Mouse (Mus musculus): ENCODE data around the gene Gm5475. TPM values are rescaled to one million over a fixed set of nuclear protein-coding genes. Genes with fewer than 3 reads are reported as not detected.

The Gm5475 gene
- polyA plus RNA-seq (2015; fragmentation: Nextera tagmentation; extraction: Ambion mirVana) = 0.11 and 0.28 TPM in 2 replicates

GRCm38 (mm10) chr15:100421758-100422197 is at the start of gene Gm5475:
TSS of gene Gm5475 (plus strand) at chr15:100422147.

GRCm38 (mm10) chr15:100424396-100425122 is 2.6 kb downstream of the Gm5475 start, which contains the start of gene Slc11a2:
TSS of gene Slc11a2 (minus strand) at chr15:100425072.

GRCm38 (mm10) chr15:100468295-100469188 is 46.6 kb downstream of the Gm5475 start, which contains the start of gene Letmd1:
TSS of gene Letmd1 (plus strand) at chr15:100469023.

Other genes starting within 250 kb of the Gm5475 start
- gene Atf1, start 194.3 kb upstream of the Gm5475 start, polyA plus RNA-seq (2015; fragmentation: Nextera tagmentation; extraction: Ambion mirVana) = 27.7 and 47.7 TPM in 2 replicates
- not detected in 2 replicates for gene Tmprss12, start 141.3 kb upstream of the Gm5475 start, polyA plus RNA-seq (2015; fragmentation: Nextera tagmentation; extraction: Ambion mirVana)
- gene Mettl7a1, start 118.0 kb upstream of the Gm5475 start, polyA plus RNA-seq (2015; fragmentation: Nextera tagmentation; extraction: Ambion mirVana) = 11.7 and 12.6 TPM in 2 replicates
- gene Mettl7a3, start 87.2 kb upstream of the Gm5475 start, polyA plus RNA-seq (2015; fragmentation: Nextera tagmentation; extraction: Ambion mirVana) = 0.29 and 0.30 TPM in 2 replicates
- 2.6 and 10.2 TPM in 2 replicates for gene Methig1, start 69.0 kb upstream of the Gm5475 start, polyA plus RNA-seq (2015; fragmentation: Nextera tagmentation; extraction: Ambion mirVana)
- gene Mettl7a2, start 68.9 kb upstream of the Gm5475 start, polyA plus RNA-seq (2015; fragmentation: Nextera tagmentation; extraction: Ambion mirVana) = not detected in 2 replicates
- gene Higd1c, start 57.6 kb upstream of the Gm5475 start, polyA plus RNA-seq (2015; fragmentation: Nextera tagmentation; extraction: Ambion mirVana) = 2.4 and 11.4 TPM in 2 replicates
- 10.7 and 27.5 TPM in 2 replicates for gene Slc11a2, start 2.9 kb downstream of the Gm5475 start, polyA plus RNA-seq (2015; fragmentation: Nextera tagmentation; extraction: Ambion mirVana)
- gene Letmd1, start 46.9 kb downstream of the Gm5475 start, polyA plus RNA-seq (2015; fragmentation: Nextera tagmentation; extraction: Ambion mirVana) = 20.8 and 30.3 TPM in 2 replicates
- gene Csrnp2, start 73.3 kb downstream of the Gm5475 start, polyA plus RNA-seq (2015; fragmentation: Nextera tagmentation; extraction: Ambion mirVana) = 6.5 and 7.3 TPM in 2 replicates
- 12.6 and 17.6 TPM in 2 replicates for gene Tfcp2, start 129.9 kb downstream of the Gm5475 start, polyA plus RNA-seq (2015; fragmentation: Nextera tagmentation; extraction: Ambion mirVana)
- gene Pou6f1, start 177.8 kb downstream of the Gm5475 start, polyA plus RNA-seq (2015; fragmentation: Nextera tagmentation; extraction: Ambion mirVana) = 4.7 and 5.1 TPM in 2 replicates
- gene Dazap2, start 193.2 kb downstream of the Gm5475 start, polyA plus RNA-seq (2015; fragmentation: Nextera tagmentation; extraction: Ambion mirVana) = 220 and 328 TPM in 2 replicates
- 18.1 and 22.9 TPM in 2 replicates for gene Smagp, start 214.8 kb downstream of the Gm5475 start, polyA plus RNA-seq (2015; fragmentation: Nextera tagmentation; extraction: Ambion mirVana)
- gene Bin2, start 247.4 kb downstream of the Gm5475 start, polyA plus RNA-seq (2015; fragmentation: Nextera tagmentation; extraction: Ambion mirVana) = 3.8 and 4.0 TPM in 2 replicates

All from adrenal gland, postnatal 0 days (tissue).